Mouse (Mus musculus) effector memory CD4-positive, alpha-beta T cell, adult 7 months (primary cell): Measurements from ENCODE around the gene Dnajb14. TPM values are rescaled to one million over a fixed set of nuclear protein-coding genes. Genes with fewer than 3 reads are reported as not detected.

Experiments used
- polyA plus RNA-seq: library from polyadenylated mRNA; unstranded; fragments of 100-300 nt; shearing (Covaris generic); gene quantifications from one replicate; pipeline ENCODE4 v1.2.1, GENCODE M21; 2017

Dnajb14 gene
- polyA plus RNA-seq, result 9.4 TPM

GRCm38 (mm10) chr3:137867437-137868093 is at the start of gene Dnajb14:
Dnajb14 (plus strand) TSS chr3:137867675.

DNA sequence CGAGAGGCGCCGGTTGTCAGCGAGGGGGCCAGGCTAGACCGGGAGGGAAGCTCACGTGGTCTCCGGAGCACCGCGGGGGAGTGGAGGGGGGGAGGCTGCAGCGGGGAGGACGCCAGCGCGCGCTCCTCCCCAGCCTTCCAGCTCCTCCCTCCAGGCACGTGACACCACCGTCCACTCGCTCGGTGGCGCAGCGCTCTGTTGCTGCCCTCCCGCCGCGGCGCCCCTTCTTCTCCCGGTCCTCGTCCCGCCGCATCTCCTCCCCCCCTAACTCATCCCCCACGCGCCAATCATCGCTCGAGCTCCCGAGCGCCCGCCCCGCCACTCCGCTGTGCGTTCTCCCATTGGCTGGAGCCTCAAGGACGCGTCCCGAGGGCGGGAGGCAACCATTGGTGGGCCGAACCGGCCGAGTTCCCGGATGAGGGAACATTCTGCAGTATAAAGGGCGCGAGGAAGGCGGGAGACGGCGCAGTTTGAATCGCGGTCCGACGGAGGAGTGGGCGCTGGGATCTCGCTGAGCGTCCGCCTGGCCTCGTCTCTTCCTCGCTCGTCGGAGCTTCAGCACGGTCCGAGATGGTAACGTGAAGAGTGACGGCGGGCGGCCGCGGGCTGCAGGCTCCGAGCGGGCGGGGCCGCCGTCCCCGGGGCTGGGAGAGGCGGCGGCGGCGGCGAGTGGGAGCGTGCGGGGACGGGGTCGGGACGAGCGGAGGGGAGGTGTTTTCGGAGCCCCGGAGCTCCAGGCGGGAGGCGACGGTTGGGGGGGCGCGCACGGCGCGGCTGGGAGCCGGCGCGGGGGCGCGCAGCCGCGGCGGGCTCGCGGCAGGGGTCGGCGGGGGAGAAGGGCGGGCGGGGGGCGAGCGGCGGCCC is 3.1 kb upstream of the Dnajb14 start, which contains the start of gene H2afz:
Gene H2afz (plus strand): TSS at position 364 of the 864 bp plus-strand sequence.

GRCm38 (mm10) chr3:137918172-137918931 is 50.9 kb downstream of the Dnajb14 start, which contains the start of gene Lamtor3:
Lamtor3 (plus strand) TSS chr3:137918506.

Other genes with a start within 250 kb of the Dnajb14 start
- gene Ddit4l, start 246.1 kb upstream of the Dnajb14 start, polyA plus RNA-seq, result 0.32 TPM
- gene Gm21962, start 196.2 kb upstream of the Dnajb14 start, polyA plus RNA-seq, result not detected
- 1,063 TPM for gene H2afz, start 3.2 kb upstream of the Dnajb14 start, polyA plus RNA-seq
- 73.1 TPM for gene Lamtor3, start 50.8 kb downstream of the Dnajb14 start, polyA plus RNA-seq
- 63.9 TPM for gene Dapp1, start 113.9 kb downstream of the Dnajb14 start, polyA plus RNA-seq
- not detected for gene 1110002E22Rik, start 197.4 kb downstream of the Dnajb14 start, polyA plus RNA-seq
- gene Gm5105, start 199.7 kb downstream of the Dnajb14 start, polyA plus RNA-seq, result not detected